Mouse (Mus musculus): Measurements from ENCODE around the gene Optc. TPM values are rescaled to one million over a fixed set of nuclear protein-coding genes. Genes with fewer than 3 reads are reported as not detected.

Optc gene
- polyA plus RNA-seq, 1 experiment from 2014 or later, result 1.9 TPM

DNA sequence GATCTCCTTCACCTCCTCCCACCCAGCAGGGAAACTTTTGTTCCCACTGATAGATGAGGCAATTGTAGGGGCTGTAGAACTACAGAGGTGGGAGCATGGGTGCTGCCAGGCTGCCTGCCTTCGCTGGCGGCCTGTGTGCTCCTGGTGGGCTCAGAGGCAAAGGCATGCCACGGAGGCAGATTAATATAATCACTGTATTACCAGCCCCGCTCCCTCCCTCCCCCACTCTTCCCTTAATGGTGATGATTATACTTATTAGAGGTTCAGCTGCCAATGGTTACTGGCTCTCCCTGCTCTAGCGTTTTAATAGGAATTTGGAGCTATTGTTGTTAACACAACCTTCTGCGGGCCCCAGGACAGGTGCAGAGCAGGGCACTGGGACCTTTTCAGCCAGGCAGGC, 26.0 kb downstream of the Optc start:
- Histone ChIP-seq H3K4me1 (ENCODE audit: control insufficient read depth, insufficient read depth, low read length) (peaks cover 8% of the 10 kb centered on the region), H3K27ac (ENCODE audit: low read depth, low read length) (no peak overlapping the region), H3K9me3 (ENCODE audit: control insufficient read depth, low read length) (no peaks in the 10 kb centered on the region), H3K27me3 (ENCODE audit: control insufficient read depth, insufficient read depth, low read length) (no peaks in the 10 kb centered on the region), H3K4me2 (no peak overlapping the region), H3K4me3 (ENCODE audit: low read depth, low read length) (no peak overlapping the region), H3K36me3 (ENCODE audit: control insufficient read depth, insufficient read depth, low read length) (no peaks in the 10 kb centered on the region), H3K9ac (ENCODE audit: low read length) (no peak overlapping the region)
- DNase-seq (ENCODE audit: low spot score, missing footprints) (no peak), ATAC-seq (ENCODE audit: low FRiP score) (no peak)
- WGBS, result 59% methylated on average over 6 of the region's 6 CpGs

DNA sequence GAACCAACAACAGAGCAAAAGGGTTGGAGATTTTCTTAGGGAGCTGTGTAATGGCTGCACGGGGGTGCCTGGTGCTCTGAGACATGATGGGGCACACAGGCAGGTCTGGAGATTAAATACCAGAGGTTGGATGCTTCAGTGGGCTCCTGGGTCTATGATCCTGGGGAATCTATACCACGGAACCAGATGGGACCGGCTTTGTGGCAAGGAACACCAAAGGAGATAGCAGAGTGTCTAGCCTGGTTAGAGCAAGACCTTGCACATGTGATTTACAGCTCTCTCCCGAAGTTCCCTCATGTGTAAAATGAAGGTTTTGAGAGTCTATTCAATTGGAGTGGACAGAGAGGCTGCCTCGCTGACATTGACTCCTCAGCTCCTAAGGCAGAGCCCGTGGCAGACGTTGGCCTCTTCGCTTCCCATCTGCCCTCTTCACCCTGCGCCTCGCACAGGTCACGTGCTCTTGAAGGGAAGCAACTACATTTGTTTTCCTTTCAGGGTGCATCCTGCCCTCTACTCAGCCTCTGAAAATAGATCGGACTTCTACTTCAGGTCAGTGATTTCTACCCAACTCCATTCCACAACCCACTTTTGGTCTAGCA, 28.9 kb downstream of the Optc start:
- H3K9ac ChIP-seq (ENCODE audit: low read length), result no peak overlapping the region
- H3K9me3 ChIP-seq (ENCODE audit: control insufficient read depth, low read length), result no peaks in the 10 kb centered on the region
- H3K36me3 ChIP-seq (ENCODE audit: control insufficient read depth, insufficient read depth, low read length), result no peaks in the 10 kb centered on the region
- WGBS, result 82% methylated on average over 12 of the region's 12 CpGs
- ATAC-seq (ENCODE audit: low FRiP score) (no peak), DNase-seq (ENCODE audit: low spot score, missing footprints) (no peak)
- H3K4me1 ChIP-seq (ENCODE audit: control insufficient read depth, insufficient read depth, low read length), result no peaks in the 10 kb centered on the region; the same call in none of the 2 replicates
- no peaks in the 10 kb centered on the region for H3K27me3 ChIP-seq (ENCODE audit: control insufficient read depth, insufficient read depth, low read length)
- H3K27ac ChIP-seq (ENCODE audit: low read depth, low read length), result no peak overlapping the region
- no peak overlapping the region for H3K4me2 ChIP-seq
- H3K4me3 ChIP-seq (ENCODE audit: low read depth, low read length), result no peak overlapping the region

DNA sequence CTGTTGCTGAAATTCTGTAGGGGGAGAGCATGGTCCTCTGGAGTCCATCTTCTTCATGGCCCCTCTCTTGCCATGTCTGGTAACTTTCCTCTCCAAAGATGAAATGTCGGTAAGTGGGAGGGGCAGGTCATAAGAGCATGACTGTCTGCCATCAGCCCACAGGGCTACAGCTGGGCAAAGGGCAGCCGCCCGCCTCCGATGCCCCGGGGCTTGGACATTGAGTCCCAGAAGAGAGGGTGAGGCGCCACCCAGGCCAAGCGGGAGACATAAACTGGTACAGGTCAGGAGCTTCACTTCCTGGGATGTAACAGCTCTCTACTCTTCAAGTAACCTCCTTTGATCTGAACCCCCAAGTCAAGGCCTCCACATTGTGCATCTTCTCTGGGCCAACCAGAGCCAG, 30.9 kb downstream of the Optc start:
- no peaks in the 10 kb centered on the region for H3K9me3 ChIP-seq (ENCODE audit: control insufficient read depth, low read length)
- H3K27me3 ChIP-seq (ENCODE audit: control insufficient read depth, insufficient read depth, low read length), result no peaks in the 10 kb centered on the region

DNA sequence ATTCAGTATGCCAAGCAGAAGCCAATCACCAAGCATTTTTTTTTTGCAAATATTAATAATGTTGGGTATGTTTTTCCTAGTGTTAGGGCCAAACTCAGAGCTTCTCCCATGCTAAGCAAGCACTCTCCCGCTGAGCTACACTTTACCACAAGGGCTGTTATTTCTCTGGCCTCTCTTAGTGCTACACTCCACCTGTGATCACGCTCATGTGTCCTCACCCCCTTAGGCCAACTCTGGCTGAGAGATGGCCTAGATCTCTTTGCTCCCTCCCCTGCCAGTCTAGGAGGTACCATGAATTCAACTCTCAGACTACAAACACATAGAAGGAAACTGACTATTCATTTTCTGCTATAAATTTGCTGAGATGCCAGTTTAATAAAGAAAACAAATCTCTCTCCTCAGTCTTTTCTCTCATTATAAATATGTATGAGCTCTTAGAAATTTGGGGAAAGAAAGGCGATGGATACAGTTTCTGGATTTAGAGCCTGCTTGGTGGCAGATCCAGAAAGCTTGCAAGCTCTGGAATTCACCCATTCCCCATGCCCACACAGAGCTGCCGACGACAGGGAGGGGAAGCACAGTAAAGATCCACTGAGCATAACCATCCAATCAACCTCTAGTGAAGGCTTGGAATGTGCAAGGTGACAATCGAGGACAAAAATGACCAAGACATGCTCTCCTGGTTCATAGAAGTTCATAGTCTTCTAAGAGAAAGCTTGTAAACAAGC, 34.5 kb downstream of the Optc start:
- Histone ChIP-seq H3K4me3 (ENCODE audit: low read depth, low read length) (no peak overlapping the region), H3K4me2 (no peak overlapping the region), H3K9ac (ENCODE audit: low read length) (no peak overlapping the region), H3K36me3 (ENCODE audit: control insufficient read depth, insufficient read depth, low read length) (no peaks in the 10 kb centered on the region), H3K27ac (ENCODE audit: low read depth, low read length) (no peak overlapping the region), H3K27me3 (ENCODE audit: control insufficient read depth, insufficient read depth, low read length) (no peaks in the 10 kb centered on the region), H3K9me3 (ENCODE audit: control insufficient read depth, low read length) (no peaks in the 10 kb centered on the region), H3K4me1 (ENCODE audit: control insufficient read depth, insufficient read depth, low read length) (no peaks in the 10 kb centered on the region; the same call in 1 of the 2 replicates)
- ATAC-seq (ENCODE audit: low FRiP score) (no peak), DNase-seq (ENCODE audit: low spot score, missing footprints) (no peak)
- 81% methylated on average over 6 of the region's 6 CpGs for WGBS

More for the DNA sequence above, 30.9 kb downstream of the Optc start:
- H3K9ac ChIP-seq (ENCODE audit: low read length), result no peak overlapping the region
- DNase-seq (ENCODE audit: low spot score, missing footprints), result no peak
- no peak overlapping the region for H3K4me2 ChIP-seq
- no peak for ATAC-seq (ENCODE audit: low FRiP score)
- no peak overlapping the region for H3K4me3 ChIP-seq (ENCODE audit: low read depth, low read length)
- no peak overlapping the region for H3K27ac ChIP-seq (ENCODE audit: low read depth, low read length)
- H3K36me3 ChIP-seq (ENCODE audit: control insufficient read depth, insufficient read depth, low read length), result no peaks in the 10 kb centered on the region
- WGBS, result 88% methylated on average over 7 of the region's 7 CpGs
- H3K4me1 ChIP-seq (ENCODE audit: control insufficient read depth, insufficient read depth, low read length), result no peaks in the 10 kb centered on the region; the same call in 1 of the 2 replicates

DNA sequence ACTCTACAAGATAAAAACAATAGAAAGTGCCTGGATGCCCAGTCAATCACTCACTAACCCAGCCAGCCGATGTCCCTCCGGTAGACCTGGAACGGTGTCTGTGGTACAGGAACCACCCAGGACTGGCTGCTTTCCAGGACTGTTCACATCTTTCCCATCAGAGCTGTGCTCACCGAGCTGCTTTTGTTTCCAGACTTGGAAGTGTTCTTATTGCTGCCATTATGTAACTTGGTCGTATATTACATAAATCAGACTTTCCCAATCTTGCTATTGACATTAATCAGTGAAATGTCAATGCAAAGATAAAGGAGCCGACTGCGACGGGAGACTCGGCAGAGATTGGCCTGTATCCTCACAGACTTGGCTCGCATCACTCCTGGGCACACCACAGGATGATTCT, 36.6 kb downstream of the Optc start:
- Histone ChIP-seq H3K4me2 (no peak overlapping the region), H3K9me3 (ENCODE audit: control insufficient read depth, low read length) (no peaks in the 10 kb centered on the region), H3K27me3 (ENCODE audit: control insufficient read depth, insufficient read depth, low read length) (no peaks in the 10 kb centered on the region), H3K9ac (ENCODE audit: low read length) (no peak overlapping the region), H3K36me3 (ENCODE audit: control insufficient read depth, insufficient read depth, low read length) (no peaks in the 10 kb centered on the region), H3K4me1 (ENCODE audit: control insufficient read depth, insufficient read depth, low read length) (no peaks in the 10 kb centered on the region; the same call in 1 of the 2 replicates), H3K4me3 (ENCODE audit: low read depth, low read length) (no peak overlapping the region), H3K27ac (ENCODE audit: low read depth, low read length) (no peak overlapping the region)
- 93% methylated on average over 10 of the region's 10 CpGs for WGBS
- ATAC-seq (ENCODE audit: low FRiP score) (no peak), DNase-seq (ENCODE audit: low spot score, missing footprints) (no peak)

DNA sequence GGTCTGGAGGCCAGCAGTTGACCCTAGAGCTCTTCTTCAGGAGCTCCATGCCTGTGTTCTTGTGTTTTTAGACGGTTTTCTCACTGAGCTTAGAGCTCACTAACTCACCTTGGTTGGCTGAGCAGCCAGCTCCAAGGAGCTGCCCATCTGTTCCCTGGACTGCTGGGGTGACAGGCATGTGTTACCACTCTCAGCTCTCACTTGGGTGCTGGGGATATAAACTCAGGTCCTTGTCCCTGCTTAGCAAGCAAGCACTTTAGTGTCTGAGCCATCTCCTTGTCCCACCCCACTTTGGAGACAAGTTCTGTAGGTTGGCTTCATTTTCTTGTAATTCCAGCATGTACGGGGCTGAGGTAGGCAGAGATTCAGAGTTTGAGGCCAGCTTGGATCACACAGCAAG, 38.6 kb downstream of the Optc start:
- Histone ChIP-seq H3K9ac (ENCODE audit: low read length) (no peak overlapping the region), H3K4me1 (ENCODE audit: control insufficient read depth, insufficient read depth, low read length) (no peaks in the 10 kb centered on the region), H3K36me3 (ENCODE audit: control insufficient read depth, insufficient read depth, low read length) (no peaks in the 10 kb centered on the region), H3K9me3 (ENCODE audit: control insufficient read depth, low read length) (no peaks in the 10 kb centered on the region), H3K4me2 (no peak overlapping the region), H3K27me3 (ENCODE audit: control insufficient read depth, insufficient read depth, low read length) (no peaks in the 10 kb centered on the region), H3K27ac (ENCODE audit: low read depth, low read length) (no peak overlapping the region), H3K4me3 (ENCODE audit: low read depth, low read length) (no peak overlapping the region)
- no peak for DNase-seq (ENCODE audit: low spot score, missing footprints)
- 67% methylated on average over 2 of the region's 2 CpGs for WGBS
- no peak for ATAC-seq (ENCODE audit: low FRiP score)

DNA sequence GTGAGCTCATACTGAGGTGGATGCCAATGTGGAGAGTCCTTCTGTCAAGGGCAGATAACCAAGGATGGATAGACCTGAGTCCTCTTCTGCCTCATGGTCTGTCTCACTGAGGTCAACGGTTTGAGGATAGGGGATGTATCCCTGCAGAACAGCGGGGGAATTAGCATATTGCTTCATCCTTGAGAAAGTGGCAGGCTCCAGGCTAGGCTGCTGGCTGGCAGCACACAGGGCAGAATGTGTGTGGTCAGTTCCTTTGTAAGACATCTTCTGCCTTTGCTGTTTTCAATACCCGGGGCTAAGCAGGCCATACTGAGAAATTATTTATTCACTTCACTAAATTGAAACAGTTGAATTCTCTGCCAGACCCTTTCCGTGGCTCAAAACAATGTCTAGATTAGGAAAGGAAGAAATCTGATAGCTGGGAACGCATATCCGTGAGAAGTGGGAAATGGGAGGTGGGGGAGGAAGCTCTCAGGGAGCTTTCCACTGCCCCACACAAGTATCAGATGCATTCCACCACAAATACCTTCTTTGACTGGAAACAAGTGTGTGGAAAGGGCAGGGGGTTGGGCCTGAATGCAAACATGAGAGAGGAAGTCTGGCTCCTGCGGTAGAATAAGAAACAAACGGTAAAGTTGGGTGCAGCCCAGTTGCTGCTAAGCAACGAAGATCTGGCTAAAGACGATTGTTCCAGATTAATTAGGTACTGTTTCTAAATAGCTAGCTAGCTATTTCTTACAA, 44.4 kb downstream of the Optc start:
- Histone ChIP-seq H3K9ac (ENCODE audit: low read length) (no peak overlapping the region), H3K4me2 (no peak overlapping the region), H3K9me3 (ENCODE audit: control insufficient read depth, low read length) (no peaks in the 10 kb centered on the region), H3K4me3 (ENCODE audit: low read depth, low read length) (no peak overlapping the region), H3K36me3 (ENCODE audit: control insufficient read depth, insufficient read depth, low read length) (no peaks in the 10 kb centered on the region), H3K27ac (ENCODE audit: low read depth, low read length) (no peak overlapping the region), H3K4me1 (ENCODE audit: control insufficient read depth, insufficient read depth, low read length) (peaks cover 9% of the 10 kb centered on the region), H3K27me3 (ENCODE audit: control insufficient read depth, insufficient read depth, low read length) (no peaks in the 10 kb centered on the region)
- ATAC-seq (ENCODE audit: low FRiP score) (no peak), DNase-seq (ENCODE audit: low spot score, missing footprints) (no peak)
- 39% methylated on average over 10 of the region's 10 CpGs for WGBS

DNA sequence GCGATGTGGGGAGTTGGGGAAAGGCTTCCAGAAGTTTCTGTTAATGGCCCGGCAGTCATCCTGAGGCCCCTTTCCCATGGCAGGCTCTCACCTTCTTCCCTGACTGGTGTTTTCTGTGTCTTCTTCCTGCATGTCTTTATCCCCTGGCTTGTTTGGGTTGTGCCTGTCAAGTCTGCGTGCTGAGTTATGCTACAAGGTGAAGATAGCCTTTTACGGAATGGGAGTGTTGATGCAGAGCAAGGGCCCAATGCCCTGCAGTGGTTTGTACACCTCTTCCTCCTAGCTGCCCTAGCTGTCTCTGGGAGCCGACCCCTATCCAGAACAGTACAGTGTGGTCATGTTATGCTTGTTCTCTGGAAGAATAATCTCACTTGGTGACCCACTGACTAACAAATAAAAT, 46.8 kb downstream of the Optc start:
- ATAC-seq (ENCODE audit: low FRiP score), result no peak
- no peaks in the 10 kb centered on the region for H3K27me3 ChIP-seq (ENCODE audit: control insufficient read depth, insufficient read depth, low read length)
- WGBS, result 75% methylated on average over 5 of the region's 5 CpGs

More for the DNA sequence above, 46.8 kb downstream of the Optc start:
- Histone ChIP-seq H3K9me3 (ENCODE audit: control insufficient read depth, low read length) (no peaks in the 10 kb centered on the region), H3K4me3 (ENCODE audit: low read depth, low read length) (no peak overlapping the region), H3K4me1 (ENCODE audit: control insufficient read depth, insufficient read depth, low read length) (peaks cover 13% of the 10 kb centered on the region), H3K36me3 (ENCODE audit: control insufficient read depth, insufficient read depth, low read length) (no peaks in the 10 kb centered on the region), H3K9ac (ENCODE audit: low read length) (no peak overlapping the region), H3K4me2 (no peak overlapping the region), H3K27ac (ENCODE audit: low read depth, low read length) (no peak overlapping the region)
- DNase-seq (ENCODE audit: low spot score, missing footprints), result no peak

Measured in midbrain, embryonic 11.5 days (tissue).